Mouse (Mus musculus) heart, embryonic 11.5 days (tissue): Measurements from ENCODE around the gene Tmem100. TPM values are rescaled to one million over a fixed set of nuclear protein-coding genes. Genes with fewer than 3 reads are reported as not detected.
A peak's percentile ranks its signal among the peaks of the same experiment; 100 is the strongest.

Experiments
- ATAC-seq: fragments of 200-750 bp; cut with Nextera tagmentation; replicated peaks from 2 replicates; pipeline ENCODE4 v1.8.0; 2017; ENCODE audit warnings: moderate library complexity; ENCODE audit not compliant: insufficient number of reproducible peaks, low FRiP score, low TSS enrichment
- H3K27ac ChIP-seq: fragments of 300-500 bp; sonication (generic); 2 replicates; pipeline ENCODE4 v1.5.1; 2014; ENCODE audit warnings: mild to moderate bottlenecking, low read depth, low read length
- H3K27me3 ChIP-seq: fragments of 300-500 bp; sonication (generic); 2 replicates; pipeline ENCODE4 v1.6.1; 2014; ENCODE audit warnings: mild to moderate bottlenecking, low read length, mixed read lengths; ENCODE audit not compliant: control insufficient read depth, insufficient read depth
- H3K36me3 ChIP-seq: fragments of 300-500 bp; sonication (generic); 2 replicates; pipeline ENCODE4 v1.6.1; 2014; ENCODE audit warnings: mild to moderate bottlenecking, low read length, moderate library complexity, mixed read lengths; ENCODE audit not compliant: control insufficient read depth, insufficient read depth
- H3K4me1 ChIP-seq: fragments of 300-500 bp; sonication (generic); 2 replicates; pipeline ENCODE4 v1.6.1; 2014; ENCODE audit warnings: low read length; ENCODE audit not compliant: control insufficient read depth, insufficient read depth
- H3K4me2 ChIP-seq: fragments of 300-500 bp; sonication (generic); 2 replicates; pipeline ENCODE4 v1.6.1; 2014; ENCODE audit warnings: mild to moderate bottlenecking, moderate library complexity
- H3K4me3 ChIP-seq: fragments of 300-500 bp; sonication (generic); 2 replicates; pipeline ENCODE4 v1.5.1; 2014; ENCODE audit warnings: low read depth, low read length
- H3K9ac ChIP-seq: fragments of 300-500 bp; sonication (generic); 2 replicates; pipeline ENCODE4 v1.6.1; 2014; ENCODE audit warnings: mild to moderate bottlenecking, low read depth, low read length, moderate library complexity
- H3K9me3 ChIP-seq: fragments of 300-500 bp; sonication (generic); replicated peaks from 2 replicates; pipeline ENCODE4 v1.6.1; 2016; ENCODE audit warnings: low read length; ENCODE audit not compliant: control insufficient read depth
- WGBS: fragments of 180-500 bp; shearing (Covaris S2); extraction: QIAGEN DNeasy Blood & Tissue Kit; methylation state at CpG from one replicate; pipeline ENCODE4 v1.1.7; 2014; ENCODE audit not compliant: insufficient replicate concordance; 5-methylcytosine and 5-hydroxymethylcytosine counted together
- polyA plus RNA-seq: library from polyadenylated mRNA; unstranded; fragments of >200 nt; fragmentation: Nextera tagmentation; extraction: Ambion mirVana; gene quantifications from 2 replicates; pipeline ENCODE4 v1.2.1, GENCODE M21; 2014

Tmem100 gene
- polyA plus RNA-seq, 1 experiment from 2014 or later = 15.6 TPM

GRCm38 (mm10) chr11:89995596-89995995 lies 34.6 kb upstream of the Tmem100 start:
- Histone ChIP-seq H3K4me2 (no peak overlapping the region), H3K27ac (no peak overlapping the region), H3K4me3 (no peak overlapping the region), H3K4me1 (peaks cover 2% of the 10 kb centered on the region; the same call in 1 of the 2 replicates), H3K27me3 (no peaks in the 10 kb centered on the region), H3K9me3 (no peaks in the 10 kb centered on the region), H3K9ac (no peak overlapping the region), H3K36me3 (no peaks in the 10 kb centered on the region)
- ATAC-seq = no peak
- WGBS = 73% methylated on average over 5 of the region's 5 CpGs

- peaks cover 2% of the 10 kb centered on the region; the same call in 1 of the 2 replicates for H3K4me1 ChIP-seq
- ATAC-seq = no peak
- H3K36me3 ChIP-seq = no peaks in the 10 kb centered on the region
- H3K27me3 ChIP-seq = no peaks in the 10 kb centered on the region
- WGBS = 82% methylated on average over 4 of the region's 4 CpGs
- H3K9me3 ChIP-seq = no peaks in the 10 kb centered on the region
- no peak overlapping the region for H3K4me2 ChIP-seq
- no peak overlapping the region for H3K9ac ChIP-seq
- H3K27ac ChIP-seq = no peak overlapping the region
- no peak overlapping the region for H3K4me3 ChIP-seq
Measured at GRCm38 (mm10) chr11:89996406-89996805, 33.7 kb upstream of the Tmem100 start.

GRCm38 (mm10) chr11:89996856-89997255 lies 33.3 kb upstream of the Tmem100 start:
- H3K9ac ChIP-seq = no peak overlapping the region
- no peaks in the 10 kb centered on the region for H3K36me3 ChIP-seq
- ATAC-seq = no peak
- peaks cover 2% of the 10 kb centered on the region for H3K4me1 ChIP-seq
- no peak overlapping the region for H3K4me3 ChIP-seq
- no peaks in the 10 kb centered on the region for H3K27me3 ChIP-seq
- H3K27ac ChIP-seq = no peak overlapping the region
- H3K9me3 ChIP-seq = no peaks in the 10 kb centered on the region
- no peak overlapping the region for H3K4me2 ChIP-seq
- 90% methylated on average over 7 of the region's 7 CpGs for WGBS

GRCm38 (mm10) chr11:89998996-89999770 lies 31.0 kb upstream of the Tmem100 start:
- Histone ChIP-seq H3K27ac (no peak overlapping the region), H3K4me3 (no peak overlapping the region), H3K4me2 (no peak overlapping the region), H3K36me3 (no peaks in the 10 kb centered on the region), H3K4me1 (peaks cover 6% of the 10 kb centered on the region), H3K27me3 (no peaks in the 10 kb centered on the region), H3K9me3 (no peaks in the 10 kb centered on the region), H3K9ac (no peak overlapping the region)
- ATAC-seq = no peak
- 88% methylated on average over 18 of the region's 18 CpGs for WGBS

GRCm38 (mm10) chr11:90000666-90001065 lies 29.5 kb upstream of the Tmem100 start:
- H3K27me3 ChIP-seq = no peaks in the 10 kb centered on the region
- no peaks in the 10 kb centered on the region for H3K36me3 ChIP-seq
- 87% methylated on average over 4 of the region's 4 CpGs for WGBS
- no peak overlapping the region for H3K4me3 ChIP-seq
- H3K27ac ChIP-seq = no peak overlapping the region
- H3K4me2 ChIP-seq = no peak overlapping the region
- ATAC-seq = no peak
- H3K9me3 ChIP-seq = no peaks in the 10 kb centered on the region
- no peak overlapping the region for H3K9ac ChIP-seq
- peaks cover 3% of the 10 kb centered on the region; the same call in 1 of the 2 replicates for H3K4me1 ChIP-seq

GRCm38 (mm10) chr11:90001396-90002230 lies 28.5 kb upstream of the Tmem100 start:
- H3K4me1 ChIP-seq = peaks cover 3% of the 10 kb centered on the region; the same call in 1 of the 2 replicates
- H3K9me3 ChIP-seq = no peaks in the 10 kb centered on the region
- no peak for ATAC-seq
- H3K27ac ChIP-seq = no peak overlapping the region
- peak overlapping the region; percentile 59 for H3K4me3 ChIP-seq
- WGBS = 84% methylated on average over 10 of the region's 10 CpGs
- peak overlapping the region; percentile 84 for H3K9ac ChIP-seq
- no peaks in the 10 kb centered on the region for H3K27me3 ChIP-seq
- no peaks in the 10 kb centered on the region for H3K36me3 ChIP-seq
- H3K4me2 ChIP-seq = peak overlapping the region; percentile 79

GRCm38 (mm10) chr11:90002231-90002986 lies 27.7 kb upstream of the Tmem100 start, which contains the start of gene Pctp:
Gene Pctp, minus strand, starts transcription at chr11:90002894.
- H3K27ac ChIP-seq = 0 out of 2 replicates have a peak within 1 kb of the TSS, but pooled peaks have one; percentile 29

GRCm38 (mm10) chr11:90002987-90003348 lies 27.2 kb upstream of the Tmem100 start:
- Histone ChIP-seq H3K9me3 (no peaks in the 10 kb centered on the region), H3K27ac (no peak overlapping the region), H3K4me3 (peak overlapping the region; percentile 59), H3K27me3 (no peaks in the 10 kb centered on the region), H3K4me1 (peaks cover 3% of the 10 kb centered on the region; the same call in 1 of the 2 replicates), H3K36me3 (no peaks in the 10 kb centered on the region), H3K9ac (no peak overlapping the region), H3K4me2 (peak overlapping the region; percentile 79)
- 10% methylated on average over 8 of the region's 8 CpGs for WGBS
- no peak for ATAC-seq

More at GRCm38 (mm10) chr11:90002231-90002986, 27.7 kb upstream of the Tmem100 start, which contains the start of gene Pctp:
- Histone ChIP-seq H3K9ac (peak within 1 kb of the TSS; percentile 84), H3K4me2 (peak within 1 kb of the TSS; percentile 79), H3K9me3 (no peaks in the 10 kb centered on the region), H3K4me3 (peak within 1 kb of the TSS; percentile 59), H3K27me3 (no peaks in the 10 kb centered on the region), H3K36me3 (no peaks in the 10 kb centered on the region), H3K4me1 (peaks cover 3% of the 10 kb centered on the region; the same call in 1 of the 2 replicates)
- 14% methylated on average over 35 of the region's 35 CpGs for WGBS
- ATAC-seq = peak; percentile 96
